Mouse (Mus musculus): ENCODE results near the gene Nmur1. TPM values are rescaled to one million over a fixed set of nuclear protein-coding genes. Genes with fewer than 3 reads are reported as not detected.

Nmur1 gene
- polyA plus RNA-seq, 1 experiment from 2014 or later, result not detected

DNA sequence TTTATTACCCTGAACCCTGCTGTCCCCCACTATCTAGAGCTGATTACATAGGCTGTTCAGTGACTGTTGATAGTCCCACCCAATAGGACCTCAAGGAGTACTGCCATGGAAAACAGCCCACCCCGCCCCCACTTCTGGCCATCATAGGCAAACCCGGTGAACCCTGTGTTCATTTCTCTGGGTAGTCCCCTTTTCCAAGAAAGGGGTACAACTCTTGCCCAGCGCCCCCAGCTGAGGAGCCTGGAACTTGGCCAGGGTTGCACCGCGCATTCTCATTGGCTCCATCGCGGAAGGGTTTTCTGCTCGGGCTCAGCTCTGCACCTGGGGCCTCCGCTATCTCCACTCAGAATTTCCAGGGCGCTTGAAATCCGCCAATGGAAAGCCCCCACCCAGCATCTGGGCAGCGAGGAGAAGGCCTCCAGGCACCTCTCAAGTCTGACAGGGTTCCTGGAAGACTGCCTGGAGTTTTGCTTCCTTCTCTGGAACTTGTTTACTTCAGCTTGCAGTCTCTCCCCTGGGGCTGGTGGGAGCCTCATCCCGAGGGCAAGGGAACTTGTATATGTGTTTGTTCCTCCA, 21.7 kb upstream of the Nmur1 start:
- Histone ChIP-seq H3K36me3 (ENCODE audit: inconsistent target) (no peaks in the 10 kb centered on the region), H3K79me2 (ENCODE audit: inconsistent target) (no peaks in the 10 kb centered on the region), H3K27ac (no peak overlapping the region), H3K4me3 (ENCODE audit: inconsistent target) (no peak overlapping the region)
- 84% methylated on average over 13 of the region's 13 CpGs for WGBS (ENCODE audit: missing documents)

DNA sequence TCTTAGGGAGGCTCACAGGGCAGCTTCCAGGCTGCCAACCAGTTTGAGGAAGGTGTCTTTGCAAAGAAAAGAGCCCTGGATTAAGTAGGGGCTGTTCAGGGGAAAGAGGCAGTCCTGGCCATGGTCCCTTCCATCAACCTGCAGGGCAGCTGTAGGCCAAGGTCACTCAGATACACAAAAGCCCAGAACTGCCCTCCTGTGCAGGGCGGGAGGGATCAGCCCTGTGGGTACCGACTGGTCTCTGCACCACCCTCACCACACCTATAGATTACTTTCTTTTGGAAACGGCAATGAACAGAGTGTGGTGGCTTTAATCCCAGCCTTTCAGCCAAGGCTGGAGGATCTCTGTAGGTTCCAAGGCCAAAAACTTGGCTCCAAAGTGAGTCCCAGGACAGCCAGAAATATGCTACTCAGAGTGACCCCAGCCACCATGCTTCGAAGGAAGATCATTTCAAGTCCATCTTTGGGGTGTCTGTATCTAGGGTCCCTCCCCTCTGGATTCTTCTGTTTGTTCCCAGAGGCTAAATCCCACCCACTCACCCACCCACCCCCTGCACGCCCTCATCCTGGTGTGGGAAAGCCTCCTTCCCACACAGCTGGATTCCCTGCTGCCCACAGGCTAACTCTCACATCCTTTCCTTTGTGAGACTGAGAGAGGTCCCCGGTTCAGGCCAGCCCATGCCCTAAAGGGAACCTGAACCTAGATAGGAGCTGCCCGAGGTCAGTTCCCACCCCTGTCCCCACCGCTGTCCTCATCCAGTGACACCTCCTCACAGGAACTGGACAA, 17.6 kb upstream of the Nmur1 start:
- no peaks in the 10 kb centered on the region for H3K36me3 ChIP-seq (ENCODE audit: inconsistent target)
- peak overlapping the region; percentile 90; the same call in 1 of the 2 replicates for H3K27ac ChIP-seq
- 52% methylated on average over 8 of the region's 8 CpGs for WGBS (ENCODE audit: missing documents)
- H3K79me2 ChIP-seq (ENCODE audit: inconsistent target), result no peaks in the 10 kb centered on the region
- peak overlapping the region; percentile 32; the same call in 1 of the 2 replicates for H3K4me3 ChIP-seq (ENCODE audit: inconsistent target)

DNA sequence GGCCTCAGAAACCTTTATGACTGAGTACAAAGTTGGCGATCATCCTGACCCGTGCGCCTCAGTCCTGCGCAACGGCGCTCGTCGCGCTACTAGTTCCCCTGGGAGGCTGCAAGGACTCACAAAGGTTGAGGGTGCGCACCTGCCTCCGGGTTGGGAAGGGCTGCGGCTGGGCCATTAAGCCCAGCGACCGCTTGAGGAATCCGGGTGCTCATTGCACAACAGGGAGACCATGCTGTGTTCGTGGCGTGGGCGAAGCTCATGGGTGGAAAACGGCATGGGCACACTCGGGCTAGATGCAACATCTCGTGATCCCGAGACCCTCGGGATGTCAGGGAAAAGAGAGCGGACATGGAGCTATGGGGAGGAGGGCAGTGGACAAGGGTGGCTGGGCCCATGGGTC, 16.8 kb upstream of the Nmur1 start:
- H3K4me3 ChIP-seq (ENCODE audit: inconsistent target), result peak overlapping the region; percentile 32
- WGBS (ENCODE audit: missing documents), result 14% methylated on average over 24 of the region's 24 CpGs
- no peaks in the 10 kb centered on the region for H3K36me3 ChIP-seq (ENCODE audit: inconsistent target)
- peak overlapping the region; percentile 90 for H3K27ac ChIP-seq
- H3K79me2 ChIP-seq (ENCODE audit: inconsistent target), result no peaks in the 10 kb centered on the region

DNA sequence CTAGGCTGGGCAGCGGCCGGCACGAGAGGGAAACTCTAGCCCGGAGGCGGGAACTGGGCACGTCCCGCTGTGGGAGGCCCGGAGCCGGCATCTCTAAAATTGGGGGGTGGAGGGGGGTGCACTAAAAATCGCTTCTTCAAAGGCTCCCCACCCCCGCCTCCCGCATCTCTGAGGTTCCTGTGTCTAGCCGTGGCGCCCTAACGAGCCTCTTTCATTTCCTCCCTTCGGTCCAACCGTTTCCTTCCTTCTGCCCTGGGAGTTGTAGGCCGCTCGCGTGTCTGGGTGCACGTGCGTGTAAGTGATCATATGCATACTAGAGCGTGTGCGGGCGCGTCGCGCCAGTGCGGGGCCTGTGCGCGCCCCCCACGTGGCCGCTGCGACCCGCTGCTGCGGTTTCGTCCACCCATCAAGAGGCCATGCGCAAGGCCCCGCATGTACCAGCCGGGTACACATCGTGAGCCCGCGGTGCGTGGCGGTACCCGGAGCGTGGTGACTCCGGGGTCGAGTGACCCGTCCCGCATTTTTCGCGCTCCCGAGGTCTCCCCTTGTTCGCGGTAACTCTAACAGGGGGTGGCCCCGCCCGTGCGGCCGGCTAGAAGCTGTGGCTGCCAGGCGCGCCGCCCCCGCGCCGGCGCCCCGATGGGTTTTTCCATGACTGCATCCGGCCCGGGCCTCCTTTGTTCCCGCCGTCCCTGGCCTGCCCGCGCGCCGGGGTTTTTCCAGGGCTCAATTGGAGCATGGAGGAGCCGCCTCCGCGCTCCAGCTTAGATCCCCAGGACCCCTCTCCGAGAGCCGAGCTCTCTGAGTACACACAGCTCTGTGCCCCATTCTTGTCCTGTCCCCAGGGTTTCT, 16.2 kb upstream of the Nmur1 start:
- peak overlapping the region; percentile 90 for H3K27ac ChIP-seq
- no peaks in the 10 kb centered on the region for H3K36me3 ChIP-seq (ENCODE audit: inconsistent target)
- WGBS (ENCODE audit: missing documents), result under 1% methylated on average over 70 of the region's 81 CpGs
- peak overlapping the region; percentile 32 for H3K4me3 ChIP-seq (ENCODE audit: inconsistent target)
- no peaks in the 10 kb centered on the region for H3K79me2 ChIP-seq (ENCODE audit: inconsistent target)

DNA sequence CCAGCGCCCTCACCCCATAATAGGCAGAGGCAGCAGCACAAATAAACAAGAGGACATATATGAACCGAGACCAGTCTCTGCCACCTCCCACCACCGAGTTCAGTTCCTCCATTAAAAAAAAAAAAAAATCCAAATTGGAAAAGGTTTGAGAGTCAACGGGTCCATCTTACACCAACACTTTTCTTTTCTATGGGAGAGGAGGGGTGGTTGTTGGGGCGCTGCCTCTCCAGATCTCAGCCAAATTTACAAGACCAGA, 15.6 kb upstream of the Nmur1 start:
- H3K36me3 ChIP-seq (ENCODE audit: inconsistent target), result no peaks in the 10 kb centered on the region
- H3K79me2 ChIP-seq (ENCODE audit: inconsistent target), result no peaks in the 10 kb centered on the region
- peak overlapping the region; percentile 32 for H3K4me3 ChIP-seq (ENCODE audit: inconsistent target)
- peak overlapping the region; percentile 90 for H3K27ac ChIP-seq
- WGBS (ENCODE audit: missing documents), result 3% methylated on average over 5 of the region's 5 CpGs

DNA sequence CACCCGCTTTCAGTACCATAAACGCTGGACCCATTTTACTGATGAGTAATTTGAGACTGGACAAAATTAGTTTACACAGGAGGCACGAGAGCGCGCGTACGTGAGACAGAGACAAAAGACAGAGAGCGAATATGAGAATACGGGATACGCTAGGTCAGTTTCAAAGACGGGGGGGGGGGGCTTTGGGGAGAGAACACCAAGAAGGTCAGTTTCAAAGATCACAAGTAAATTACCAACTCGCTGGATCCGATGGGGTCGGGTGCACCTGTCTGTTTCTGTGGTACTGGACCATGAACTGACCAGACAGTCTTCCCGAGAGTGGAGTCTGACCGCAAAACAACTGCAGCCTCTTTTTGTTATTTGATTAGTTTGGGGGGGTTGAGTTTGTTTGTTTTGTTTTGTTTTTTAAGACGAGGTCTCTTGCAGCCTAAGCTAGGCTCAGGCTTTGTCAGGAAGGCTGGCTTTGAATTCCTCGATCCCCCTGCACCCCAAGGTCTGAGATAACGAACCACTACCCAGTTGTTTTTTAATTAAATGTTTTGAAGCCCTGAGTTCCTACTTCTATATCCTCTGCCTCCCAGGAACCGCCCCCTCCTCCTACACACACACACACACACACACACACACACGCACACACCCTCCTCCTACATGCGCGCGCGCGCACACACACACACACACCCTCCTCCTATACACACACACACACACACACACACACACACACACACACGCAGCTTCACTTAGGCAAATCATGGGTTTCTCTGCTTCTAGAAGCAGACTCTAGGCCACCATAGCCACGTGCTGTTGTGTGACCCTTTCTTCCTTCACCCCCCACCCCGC, 15.1 kb upstream of the Nmur1 start:
- H3K36me3 ChIP-seq (ENCODE audit: inconsistent target), result no peaks in the 10 kb centered on the region
- peak overlapping the region; percentile 32 for H3K4me3 ChIP-seq (ENCODE audit: inconsistent target)
- 2% methylated on average over 29 of the region's 29 CpGs for WGBS (ENCODE audit: missing documents)
- H3K27ac ChIP-seq, result peak overlapping the region; percentile 90
- no peaks in the 10 kb centered on the region for H3K79me2 ChIP-seq (ENCODE audit: inconsistent target)

DNA sequence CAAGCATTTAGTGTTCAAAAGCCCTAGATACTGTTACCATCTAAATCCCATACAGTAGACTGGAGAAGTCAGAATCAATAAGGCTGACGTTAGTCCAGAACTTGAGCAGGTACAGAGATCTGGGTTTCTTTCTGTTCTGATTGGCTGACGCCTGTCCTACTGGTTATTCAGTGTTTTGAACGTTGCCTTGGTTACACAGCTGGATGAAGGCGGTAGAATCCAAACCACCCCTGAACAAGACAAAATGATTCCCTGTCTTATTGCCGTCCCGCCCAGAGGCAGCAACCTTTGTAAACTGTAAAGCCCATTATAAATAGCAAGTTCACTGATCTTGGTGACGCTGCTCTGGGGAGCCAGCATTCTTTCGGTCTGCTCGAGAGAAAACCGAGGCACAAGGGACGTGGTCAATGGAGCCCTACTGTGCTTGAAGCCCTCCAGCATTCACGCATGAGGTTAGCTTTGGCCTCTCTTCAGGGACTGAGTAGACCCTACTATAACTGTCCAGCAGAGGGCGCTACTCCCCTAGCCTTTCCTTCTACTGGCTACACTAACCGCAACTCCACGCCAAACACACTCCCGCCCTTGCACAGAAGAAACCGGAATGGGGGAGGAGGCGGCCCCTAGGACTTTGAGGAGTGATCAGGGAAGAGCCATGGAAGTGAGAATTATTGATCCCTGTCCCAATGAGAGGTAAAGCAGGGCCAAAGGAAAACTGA, 14.3 kb upstream of the Nmur1 start:
- 21% methylated on average over 17 of the region's 18 CpGs for WGBS (ENCODE audit: missing documents)
- H3K79me2 ChIP-seq (ENCODE audit: inconsistent target), result no peaks in the 10 kb centered on the region
- H3K36me3 ChIP-seq (ENCODE audit: inconsistent target), result no peaks in the 10 kb centered on the region
- H3K4me3 ChIP-seq (ENCODE audit: inconsistent target), result peak overlapping the region; percentile 32
- peak overlapping the region; percentile 90 for H3K27ac ChIP-seq

DNA sequence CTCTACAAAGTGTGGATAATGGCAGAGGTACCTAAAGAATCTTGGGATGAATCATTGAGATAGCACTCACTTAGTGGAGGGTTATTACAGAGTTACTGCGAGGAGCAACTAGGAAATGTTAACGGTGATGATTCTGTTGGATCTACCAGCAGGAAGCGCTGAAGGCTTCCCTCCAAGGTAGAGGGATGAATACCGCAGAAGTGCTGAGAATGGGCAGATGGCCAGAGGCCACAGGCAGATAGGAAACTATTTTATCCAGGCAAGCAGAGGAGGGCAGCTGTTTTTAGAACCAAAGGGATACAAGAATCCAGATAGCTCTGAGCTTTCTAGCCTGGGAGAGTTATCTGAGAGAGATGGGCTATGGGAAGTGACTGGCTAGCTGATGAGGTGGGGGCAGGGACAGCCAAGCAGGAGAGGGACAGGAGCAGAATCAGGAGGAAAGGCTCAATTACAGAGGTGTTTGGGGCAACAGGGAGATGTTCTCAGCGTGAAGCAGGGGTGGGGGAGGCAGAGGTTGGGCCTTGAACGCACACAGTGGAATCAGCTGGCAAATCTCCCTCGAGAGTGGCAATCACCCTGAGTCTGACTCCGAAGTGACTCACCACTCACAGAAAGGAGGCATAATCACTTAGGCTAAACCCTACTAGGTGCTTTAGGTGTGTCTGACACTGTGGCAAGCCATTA, 13.6 kb upstream of the Nmur1 start:
- Histone ChIP-seq H3K79me2 (ENCODE audit: inconsistent target) (no peaks in the 10 kb centered on the region), H3K4me3 (ENCODE audit: inconsistent target) (no peak overlapping the region), H3K27ac (no peak overlapping the region), H3K36me3 (ENCODE audit: inconsistent target) (no peaks in the 10 kb centered on the region)
- WGBS (ENCODE audit: missing documents), result 57% methylated on average over 8 of the region's 8 CpGs

DNA sequence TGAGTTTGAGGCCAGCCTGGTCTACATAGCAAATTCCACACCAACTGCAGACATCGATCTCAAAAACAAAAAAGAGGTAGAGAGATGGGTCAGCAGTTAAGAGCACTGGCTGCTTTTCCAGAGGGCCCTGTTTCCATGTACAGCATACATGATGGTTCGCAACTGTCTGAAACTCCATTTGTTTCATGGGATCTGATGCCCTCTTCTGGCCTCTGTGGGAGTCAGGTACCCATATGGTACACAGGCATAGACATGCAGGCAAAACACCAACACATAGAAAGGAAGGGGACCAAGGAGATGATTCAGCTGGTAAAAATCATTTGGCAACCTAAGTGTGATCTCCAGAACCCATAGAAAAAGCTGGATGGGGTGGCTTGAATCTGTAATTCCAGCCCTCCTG, 12.5 kb upstream of the Nmur1 start:
- H3K4me3 ChIP-seq (ENCODE audit: inconsistent target), result no peak overlapping the region
- H3K27ac ChIP-seq, result peak overlapping the region; percentile 56
- 85% methylated on average over 2 of the region's 2 CpGs for WGBS (ENCODE audit: missing documents)
- H3K36me3 ChIP-seq (ENCODE audit: inconsistent target), result no peaks in the 10 kb centered on the region
- H3K79me2 ChIP-seq (ENCODE audit: inconsistent target), result no peaks in the 10 kb centered on the region

DNA sequence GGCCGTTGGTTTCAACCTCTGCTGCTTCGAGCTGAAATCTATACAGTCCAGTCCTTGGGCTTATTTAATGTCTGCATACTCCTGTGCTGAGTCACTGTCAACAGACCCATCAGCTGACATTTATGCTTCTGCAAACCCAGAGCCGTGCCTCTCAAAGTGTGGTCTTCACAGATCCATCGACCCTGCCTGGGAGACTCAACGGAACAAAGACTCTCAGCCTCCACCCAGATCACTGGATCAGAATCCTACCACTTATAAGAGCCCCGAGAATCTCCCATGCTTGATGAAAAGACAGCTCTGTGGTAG, 11.9 kb upstream of the Nmur1 start:
- Histone ChIP-seq H3K27ac (peak overlapping the region; percentile 56), H3K4me3 (ENCODE audit: inconsistent target) (no peak overlapping the region), H3K79me2 (ENCODE audit: inconsistent target) (no peaks in the 10 kb centered on the region), H3K36me3 (ENCODE audit: inconsistent target) (no peaks in the 10 kb centered on the region)
- 44% methylated on average over 6 of the region's 6 CpGs for WGBS (ENCODE audit: missing documents)

DNA sequence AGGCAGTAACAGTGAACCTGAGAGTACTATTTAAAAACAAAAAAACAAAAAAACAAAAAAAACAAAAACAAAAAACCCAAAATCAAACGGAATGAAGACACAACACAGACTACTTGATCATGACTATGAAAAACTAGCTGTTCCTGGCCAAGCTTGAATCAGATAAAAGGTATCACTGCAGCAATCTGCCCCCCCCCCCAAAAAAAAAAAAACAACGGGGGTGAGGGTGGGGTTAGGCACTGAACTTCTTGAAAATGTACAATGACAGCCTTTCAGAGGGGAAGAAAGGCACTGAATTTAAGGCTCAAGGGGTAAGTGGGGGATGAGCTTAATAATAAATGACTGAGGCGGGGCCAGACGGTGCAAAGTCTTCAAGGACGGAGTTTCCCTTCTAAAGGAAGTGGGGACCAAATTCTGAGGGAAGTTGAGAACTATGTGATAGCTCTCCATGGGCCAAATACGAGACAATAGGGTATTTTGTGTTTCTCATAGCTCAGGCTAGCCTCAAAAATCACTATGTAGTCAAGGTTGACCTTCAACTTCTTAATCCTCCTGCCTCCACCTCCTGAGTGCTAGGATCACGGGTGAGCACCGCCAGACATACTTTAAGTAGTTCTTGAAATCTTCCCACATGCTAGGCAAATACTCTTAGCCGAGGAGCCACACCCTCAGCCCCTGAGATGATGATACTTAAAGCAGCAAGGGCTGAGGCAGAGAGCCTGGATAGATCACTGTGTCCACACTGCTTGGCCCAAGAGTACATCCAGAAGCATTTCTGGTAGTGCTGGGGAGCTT, 11.4 kb upstream of the Nmur1 start:
- Histone ChIP-seq H3K27ac (peak overlapping the region; percentile 56), H3K36me3 (ENCODE audit: inconsistent target) (no peaks in the 10 kb centered on the region), H3K79me2 (ENCODE audit: inconsistent target) (no peaks in the 10 kb centered on the region), H3K4me3 (ENCODE audit: inconsistent target) (no peak overlapping the region)
- 51% methylated on average over 8 of the region's 9 CpGs for WGBS (ENCODE audit: missing documents)

DNA sequence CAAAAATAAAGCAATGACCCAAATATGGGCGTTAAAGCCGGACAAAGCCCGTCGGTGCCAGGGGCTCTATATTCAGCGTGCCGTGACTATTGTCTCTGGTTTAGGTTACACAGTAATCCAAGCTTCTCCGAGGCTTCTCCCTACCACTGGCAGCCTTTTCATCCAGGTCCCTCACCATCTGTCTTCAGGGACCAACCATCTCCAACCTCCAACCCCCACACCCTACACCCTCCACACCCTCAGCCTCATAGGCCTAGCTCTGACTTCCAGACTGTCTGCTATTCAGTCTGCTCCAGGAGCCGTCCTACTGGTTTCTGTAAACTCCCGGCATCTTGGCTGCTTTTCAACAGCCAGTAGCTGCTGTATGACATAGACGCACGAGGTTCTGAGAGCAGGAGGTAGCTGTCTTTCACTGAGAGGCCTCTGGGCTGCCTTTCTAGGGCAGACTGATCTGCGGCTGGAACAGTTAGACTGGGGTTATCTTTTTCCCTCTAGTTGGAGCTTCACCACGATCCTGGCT, 9.3 kb upstream of the Nmur1 start:
- WGBS (ENCODE audit: missing documents), result 88% methylated on average over 12 of the region's 13 CpGs
- H3K27ac ChIP-seq, result no peak overlapping the region
- H3K4me3 ChIP-seq (ENCODE audit: inconsistent target), result no peak overlapping the region
- no peaks in the 10 kb centered on the region for H3K79me2 ChIP-seq (ENCODE audit: inconsistent target)
- no peaks in the 10 kb centered on the region for H3K36me3 ChIP-seq (ENCODE audit: inconsistent target)

Measured in macrophage (primary cell).